Mouse (Mus musculus): ENCODE data around the gene Ankrd23.
A peak's percentile ranks its signal among the peaks of the same experiment; 100 is the strongest.

The Ankrd23 gene

DNA sequence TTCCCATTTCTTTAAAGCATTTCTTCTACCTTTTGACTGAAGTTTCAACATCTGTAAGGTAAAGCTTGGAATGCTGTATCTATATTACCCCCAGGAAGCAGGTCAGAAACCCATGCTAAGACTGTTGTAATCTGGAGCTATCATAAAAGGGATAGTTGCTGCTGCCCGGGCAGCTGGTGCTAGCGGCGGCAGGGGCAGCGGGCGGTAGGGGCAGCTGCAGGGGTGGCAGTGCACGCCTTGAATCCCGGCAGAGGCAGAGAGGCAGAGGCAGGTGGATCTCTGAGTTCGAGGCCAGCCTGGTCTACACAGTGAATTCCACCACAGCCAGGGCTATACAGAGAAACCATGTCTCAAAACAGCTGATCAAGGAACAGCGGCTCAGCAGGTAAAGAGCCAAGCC is 6.2 kb upstream of the Ankrd23 start:
- DNase-seq (ENCODE audit: low read depth) = no peak

DNA sequence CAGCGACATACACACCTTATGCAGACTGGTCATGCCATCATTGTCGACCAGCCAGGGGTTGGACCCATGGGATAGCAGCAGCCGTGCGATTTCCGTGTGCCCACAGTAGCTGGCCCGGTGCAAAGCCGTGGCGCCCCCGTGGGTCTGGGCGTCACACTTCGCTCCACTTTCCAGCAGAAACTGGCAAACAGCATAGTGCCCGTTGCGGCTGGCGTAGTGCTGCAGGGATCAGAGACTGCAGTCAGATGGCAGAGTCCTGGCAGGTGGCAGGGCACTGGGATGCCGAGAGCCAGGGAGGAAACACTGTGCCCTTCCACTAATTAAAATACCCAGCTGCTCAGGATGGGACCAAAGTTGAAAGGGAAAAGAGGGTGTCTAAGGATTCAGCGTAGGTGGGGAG is 5.2 kb upstream of the Ankrd23 start:
- no peak for DNase-seq (ENCODE audit: low read depth)

DNA sequence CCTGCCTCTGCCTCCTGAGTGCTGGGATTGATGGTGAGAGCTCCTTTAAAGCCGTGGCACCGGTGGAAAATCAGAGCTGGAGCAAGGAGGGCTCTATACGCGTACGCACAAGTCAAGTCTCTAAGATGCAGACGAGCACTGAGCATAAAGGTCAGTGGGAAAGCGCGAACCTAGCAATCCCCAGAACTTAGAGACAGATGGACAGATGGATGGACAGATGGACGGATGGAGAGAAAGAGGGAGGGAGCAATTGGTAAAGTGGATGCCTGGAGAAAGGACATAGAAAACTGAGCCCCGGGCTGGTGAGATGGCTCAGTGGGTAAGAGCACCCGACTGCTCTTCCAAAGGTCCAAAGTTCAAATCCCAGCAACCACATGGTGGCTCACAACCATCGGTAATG is 4.1 kb upstream of the Ankrd23 start:
- no peak for DNase-seq (ENCODE audit: low read depth)

DNA sequence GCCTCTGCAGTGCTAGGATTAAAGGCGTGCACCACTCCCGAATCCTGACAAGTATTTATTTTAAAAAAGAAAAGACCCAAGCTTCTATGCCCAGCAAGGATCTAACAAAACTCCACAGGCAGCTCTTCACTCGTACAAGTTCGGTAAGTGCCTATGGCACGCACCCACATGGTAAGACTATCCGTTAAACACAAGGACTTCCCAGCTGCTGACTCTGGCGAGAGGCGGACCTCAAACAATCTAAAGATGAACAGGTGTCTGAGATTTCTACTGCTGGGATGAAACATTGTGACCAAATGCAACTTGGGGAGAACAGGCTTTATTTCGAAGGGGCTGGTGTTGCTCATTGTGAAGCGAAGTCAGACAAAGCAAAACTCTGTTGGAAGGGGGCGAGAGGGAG is 3.4 kb upstream of the Ankrd23 start:
- DNase-seq (ENCODE audit: low read depth) = no peak

DNA sequence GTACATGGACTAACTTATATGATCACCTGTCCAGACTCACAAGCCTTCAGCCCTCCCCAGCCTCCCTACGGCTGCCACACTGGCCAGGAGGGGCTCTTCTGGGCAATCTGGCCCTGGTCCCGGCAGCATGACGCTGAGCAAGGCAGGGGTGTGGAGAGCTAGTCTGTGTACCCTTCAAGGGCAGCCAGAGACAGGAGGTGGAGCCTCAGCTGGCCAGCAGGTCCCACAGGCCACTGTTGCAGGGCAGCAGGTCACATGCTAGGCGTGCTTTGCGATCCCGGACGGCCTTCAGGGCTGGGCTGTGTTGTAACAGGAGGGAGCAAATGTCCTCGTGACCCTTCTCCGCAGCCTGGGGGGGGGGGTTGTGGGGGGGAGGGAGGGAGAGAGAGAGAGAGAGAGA is 2.5 kb upstream of the Ankrd23 start, which contains the start of gene Gm42417:
Gene Gm42417, minus strand, starts transcription at position 244 of the 400 bp plus-strand sequence.
- no peak for DNase-seq (ENCODE audit: low read depth)

DNA sequence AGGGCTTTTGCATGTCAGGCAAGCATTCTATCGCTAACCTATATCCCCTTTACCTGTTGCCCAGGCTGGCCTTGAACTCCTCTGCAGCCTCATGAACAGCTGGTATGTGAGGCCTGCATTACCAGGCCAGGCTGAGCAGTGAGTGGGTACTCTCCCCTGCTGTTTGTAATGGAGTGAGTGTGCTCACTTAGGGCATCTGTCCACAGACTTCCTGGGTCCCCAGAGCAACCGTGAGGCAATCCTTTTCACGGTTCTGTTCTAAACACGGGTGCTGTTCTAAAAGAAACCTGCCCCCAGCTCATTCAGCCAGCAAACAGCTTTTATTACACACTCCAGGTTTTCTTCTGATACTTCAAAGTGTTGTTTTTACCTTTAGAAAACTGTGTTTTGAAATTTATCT is 2.0 kb upstream of the Ankrd23 start:
- DNase-seq (ENCODE audit: low read depth) = no peak

DNA sequence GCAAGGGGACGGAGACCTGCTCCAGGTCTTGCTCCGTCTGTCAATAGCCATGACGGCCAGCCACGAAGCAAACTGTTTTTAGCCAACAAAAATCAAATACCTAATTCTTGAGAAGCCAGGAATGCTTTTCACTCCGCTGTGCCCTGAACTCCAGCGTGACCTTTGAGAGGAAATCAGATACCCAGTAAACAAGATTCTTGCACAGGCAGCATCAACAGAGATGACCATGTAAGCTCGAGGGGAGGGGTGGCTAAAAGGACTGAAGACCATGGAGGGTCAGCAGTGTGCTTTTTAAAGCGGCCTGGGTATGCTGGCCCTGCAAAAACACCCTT is 320 bp downstream of the Ankrd23 start:
- DNase-seq (ENCODE audit: low read depth) = no peak

DNA sequence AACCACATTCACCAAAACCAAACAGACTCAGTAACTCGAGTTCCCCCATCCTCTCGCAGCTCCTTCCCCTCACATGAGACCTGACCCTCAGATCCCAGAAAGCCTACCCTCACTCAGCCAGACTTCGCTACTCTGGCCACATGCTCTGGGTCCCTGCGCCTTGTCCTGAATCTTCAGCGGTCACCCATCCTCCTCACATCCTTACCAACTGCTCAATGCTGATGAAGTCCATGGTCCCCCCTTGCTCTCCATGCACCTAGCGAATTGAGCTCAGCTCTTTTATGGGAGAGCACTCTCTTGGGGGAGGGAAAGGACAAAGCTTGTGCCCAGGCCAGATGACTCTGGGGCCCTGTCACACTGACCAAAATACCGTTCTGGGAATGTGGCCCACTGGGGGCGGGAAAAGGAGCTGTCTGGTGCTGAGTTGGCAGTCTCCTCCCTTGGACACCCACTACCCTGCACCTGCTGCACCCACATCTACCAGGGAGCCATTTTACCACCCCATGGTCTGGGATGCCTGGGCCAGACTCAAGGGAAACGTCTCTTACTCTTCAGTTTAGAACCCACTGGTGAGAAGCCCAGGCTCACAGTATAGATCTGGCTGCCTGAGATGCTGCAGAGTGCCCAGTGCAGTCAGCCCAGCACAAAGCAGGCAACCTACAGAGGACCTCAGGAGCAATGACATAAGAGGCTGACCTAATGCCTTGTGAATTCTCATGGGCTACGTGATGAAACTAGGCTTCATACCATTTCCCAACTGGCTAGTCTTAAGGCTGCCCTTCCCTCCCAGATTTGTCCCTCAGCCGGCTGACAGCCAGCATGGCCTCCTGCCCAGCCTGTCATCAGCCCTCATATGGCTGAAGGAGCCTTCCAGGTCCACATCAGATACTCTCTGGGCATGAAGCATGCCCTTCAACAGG is 946 bp downstream of the Ankrd23 start:
- DNase-seq (ENCODE audit: low read depth) = peak; percentile 48

DNA sequence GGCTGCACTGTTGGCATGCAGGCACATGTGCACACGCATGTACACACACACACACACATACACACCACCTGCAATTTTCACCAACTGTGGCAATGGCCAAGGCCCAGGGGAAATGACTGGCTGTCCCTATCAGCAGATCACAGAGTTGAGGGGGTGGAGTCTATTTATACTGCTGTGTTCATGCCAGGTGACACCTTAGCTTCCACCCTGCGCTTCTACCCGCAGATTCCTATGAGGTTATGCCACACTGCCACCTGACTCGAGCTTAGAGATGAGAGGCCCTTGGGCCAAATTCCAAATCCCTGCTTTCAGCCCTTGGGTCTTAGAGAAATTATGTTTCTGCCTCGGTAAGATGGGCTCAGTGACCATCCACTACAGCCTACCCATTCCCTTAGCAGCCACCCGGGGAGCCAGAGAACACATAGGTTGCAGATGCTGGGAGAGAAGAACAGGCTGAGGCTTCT is 2.1 kb downstream of the Ankrd23 start:
- no peak for DNase-seq (ENCODE audit: low read depth)

DNA sequence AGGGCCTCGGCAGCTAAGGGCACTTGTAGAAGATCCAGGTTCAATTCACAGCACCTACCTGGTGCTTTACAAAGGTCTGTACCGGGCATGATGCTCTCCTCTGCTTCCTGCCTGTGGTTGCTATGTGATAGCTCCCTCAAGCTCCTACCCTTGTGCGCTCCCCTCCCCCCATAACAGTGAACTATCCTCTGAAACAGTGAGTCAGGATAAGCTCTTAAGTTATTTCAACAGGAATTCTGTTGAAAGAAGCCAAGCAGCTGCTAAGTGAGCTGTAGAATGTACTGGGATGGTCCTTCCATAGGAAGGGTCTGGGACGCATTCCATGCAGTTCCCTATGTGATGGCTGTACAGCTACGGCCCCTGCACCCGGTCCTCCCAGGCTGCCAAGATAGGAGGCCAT is 3.1 kb downstream of the Ankrd23 start:
- peak; percentile 50 for DNase-seq (ENCODE audit: low read depth)

DNA sequence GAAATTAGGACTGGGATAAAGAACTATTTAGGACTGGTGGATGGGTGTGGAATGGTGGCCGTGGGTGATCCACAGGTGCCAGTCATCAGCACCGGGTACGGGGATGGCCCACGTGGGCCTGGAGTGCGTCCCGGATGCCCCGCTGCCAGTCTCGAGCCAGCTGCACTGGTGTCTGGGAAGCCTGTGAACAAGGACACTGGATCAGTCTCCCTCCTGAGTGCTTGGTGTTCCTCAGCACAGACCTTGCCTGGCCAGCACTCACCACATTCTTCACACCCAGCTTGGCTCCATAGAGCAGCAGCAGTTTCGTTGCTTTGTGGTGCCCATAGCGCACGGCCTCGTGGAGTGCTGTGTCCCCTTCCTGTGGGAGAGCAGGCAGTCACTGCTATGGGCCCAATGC is 5.2 kb downstream of the Ankrd23 start:
- DNase-seq (ENCODE audit: low read depth) = no peak

DNA sequence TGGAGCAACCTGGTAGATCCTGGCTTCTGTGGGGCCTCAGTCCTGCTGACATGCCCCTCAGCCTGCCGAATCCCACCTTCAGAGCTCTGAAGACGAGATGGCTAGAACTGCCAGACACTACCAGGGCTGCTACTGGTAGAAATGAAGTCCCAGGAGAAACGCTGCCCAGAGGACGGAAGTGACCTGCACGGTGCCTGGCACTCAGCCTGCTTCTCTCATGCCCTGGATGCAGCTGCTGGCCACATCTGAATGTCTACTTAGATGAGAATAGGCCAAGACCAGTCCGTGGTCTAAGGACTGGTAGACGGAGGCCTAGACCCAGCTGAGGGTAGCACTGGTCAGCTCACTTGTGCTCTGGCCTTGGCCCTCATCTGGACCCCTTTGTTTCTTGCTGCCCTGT is 5.7 kb downstream of the Ankrd23 start:
- DNase-seq (ENCODE audit: low read depth) = no peak

DNA sequence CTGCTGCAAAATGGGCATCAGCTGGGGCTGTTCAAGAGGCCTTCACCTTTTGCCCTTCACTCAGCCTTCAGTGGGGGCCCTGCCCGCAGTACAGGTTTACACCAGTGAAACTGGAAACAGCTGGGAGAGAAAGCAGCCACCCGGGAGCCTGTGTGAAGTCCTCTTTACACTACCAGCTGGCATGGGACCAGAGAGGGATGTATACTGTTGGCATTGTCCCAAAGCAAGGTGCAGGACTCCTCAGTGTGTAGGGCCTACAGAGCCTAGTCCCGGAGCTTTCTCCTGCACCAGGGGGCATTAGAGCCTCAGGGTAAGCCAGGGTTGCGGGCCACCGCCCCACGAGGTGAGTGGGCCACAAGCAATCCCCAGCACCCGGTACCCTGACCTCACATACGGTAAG is 6.2 kb downstream of the Ankrd23 start:
- DNase-seq (ENCODE audit: low read depth) = peak; percentile 29

DNA sequence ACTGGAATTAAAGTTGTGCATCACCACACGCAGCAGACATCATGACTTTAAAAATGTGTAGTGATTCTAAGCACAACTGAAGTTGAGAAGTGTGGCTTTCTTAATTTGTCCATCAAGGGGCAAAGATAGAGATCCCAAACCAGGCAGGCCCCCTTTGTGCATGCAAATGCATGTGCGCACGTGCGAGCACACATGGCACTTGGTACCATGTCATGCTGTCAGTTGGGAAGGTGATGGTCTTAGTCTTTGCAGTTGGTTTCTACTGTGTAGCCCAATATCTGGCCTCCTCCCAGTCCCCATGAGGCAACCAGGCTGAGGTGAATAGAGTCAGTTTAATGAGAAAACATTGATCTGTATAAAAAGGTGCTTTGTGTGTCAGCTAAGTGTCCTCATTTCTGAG is 6.8 kb downstream of the Ankrd23 start:
- DNase-seq (ENCODE audit: low read depth) = no peak

DNA sequence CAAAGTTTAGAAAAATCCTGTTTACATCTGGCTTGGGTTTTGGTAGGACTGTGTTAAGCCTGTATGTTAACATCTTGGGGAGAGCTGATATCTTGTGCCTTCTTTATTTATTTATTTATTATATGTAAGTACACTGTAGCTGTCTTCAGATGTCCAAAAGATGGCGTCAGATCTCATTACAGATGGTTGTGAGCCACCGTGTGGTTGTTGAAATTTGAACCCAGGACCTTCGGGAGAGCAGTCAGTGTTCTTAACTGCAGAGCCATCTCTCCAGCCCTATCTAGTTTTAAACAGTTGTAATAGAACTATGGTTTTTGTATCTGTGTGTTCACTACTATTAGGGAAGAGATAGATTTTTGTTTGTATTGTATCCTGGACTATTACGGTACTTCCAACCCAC is 7.4 kb downstream of the Ankrd23 start:
- no peak for DNase-seq (ENCODE audit: low read depth)

DNA sequence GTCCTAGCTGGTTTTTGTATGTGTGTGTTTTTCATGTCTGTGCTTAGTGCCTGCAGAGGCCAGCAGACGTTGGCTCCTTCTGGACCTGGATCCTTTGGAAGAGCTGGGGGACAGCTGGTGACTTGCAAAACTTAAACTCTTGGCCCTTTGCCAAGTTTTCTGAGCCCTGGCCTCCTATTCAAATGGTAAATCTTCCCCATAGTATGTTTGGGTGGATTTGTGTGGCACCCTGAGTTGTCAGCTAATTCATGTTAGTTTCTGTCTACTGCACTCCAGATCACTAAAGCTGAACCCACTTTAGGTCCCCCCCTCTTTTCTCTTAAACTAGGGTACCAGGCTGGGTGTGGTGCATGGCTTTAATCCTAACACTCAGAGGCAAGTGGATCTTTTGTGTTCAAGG is 8.3 kb downstream of the Ankrd23 start:
- DNase-seq (ENCODE audit: low read depth) = no peak

DNA sequence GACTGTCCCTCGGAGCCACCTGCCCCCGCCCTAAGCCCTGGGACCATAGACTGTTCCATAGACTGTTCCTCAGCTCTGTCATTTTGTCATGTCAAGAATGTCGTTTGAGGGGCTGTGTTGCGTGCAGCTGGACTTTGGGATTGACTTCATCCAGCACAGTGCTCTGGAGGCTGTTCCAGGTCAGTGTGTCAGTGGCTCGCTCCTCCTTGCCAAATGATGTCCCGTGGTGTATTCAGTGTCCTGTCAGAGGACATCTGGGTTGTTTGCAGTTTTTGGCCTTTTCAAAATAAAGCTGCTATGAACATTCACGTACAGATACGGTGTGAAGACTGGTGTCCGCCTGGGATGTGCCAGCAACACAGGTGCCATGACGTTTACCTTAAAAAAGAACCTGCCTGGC is 9.8 kb downstream of the Ankrd23 start:
- DNase-seq (ENCODE audit: low read depth) = no peak

DNA sequence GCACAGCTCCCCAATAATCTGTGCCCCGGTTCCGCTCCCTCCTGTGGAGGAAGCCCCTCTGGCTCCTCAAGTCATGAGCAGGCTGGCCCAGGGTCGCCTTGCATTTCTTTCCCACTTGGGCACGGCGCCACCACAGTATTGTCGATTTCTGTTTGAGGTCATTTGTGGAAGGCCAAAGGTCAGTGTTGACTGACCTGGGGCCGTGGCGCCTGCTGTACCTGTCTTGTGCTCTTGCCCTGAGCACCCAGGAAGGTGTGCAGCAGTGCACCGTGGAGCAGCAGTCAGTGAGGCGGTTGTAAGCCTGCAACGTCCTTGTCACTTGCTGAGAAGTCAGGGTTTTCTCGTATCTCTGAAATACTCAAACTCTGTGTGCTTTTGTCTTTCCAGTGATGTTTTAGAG is 10.9 kb downstream of the Ankrd23 start:
- DNase-seq (ENCODE audit: low read depth) = no peak

DNA sequence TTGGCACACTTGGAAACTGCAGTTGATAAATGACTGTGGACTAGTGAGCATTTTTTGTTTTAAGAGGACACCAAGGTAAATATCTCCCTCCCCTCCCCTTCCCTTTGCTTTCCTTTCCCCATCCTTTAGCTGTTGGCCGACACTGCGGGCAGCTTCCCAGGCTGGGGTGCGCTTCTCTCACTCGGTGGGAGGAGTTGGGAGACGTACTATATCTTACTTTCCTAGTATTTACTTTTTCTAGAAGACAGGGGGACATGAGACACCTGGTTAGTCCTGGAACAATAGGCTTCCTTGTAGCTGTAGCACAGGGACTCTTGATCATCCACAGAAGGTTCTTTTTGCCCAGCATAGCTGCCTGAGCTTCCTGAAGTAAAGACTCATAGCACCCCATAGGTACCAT is 12.6 kb downstream of the Ankrd23 start:
- no peak for DNase-seq (ENCODE audit: low read depth)

DNA sequence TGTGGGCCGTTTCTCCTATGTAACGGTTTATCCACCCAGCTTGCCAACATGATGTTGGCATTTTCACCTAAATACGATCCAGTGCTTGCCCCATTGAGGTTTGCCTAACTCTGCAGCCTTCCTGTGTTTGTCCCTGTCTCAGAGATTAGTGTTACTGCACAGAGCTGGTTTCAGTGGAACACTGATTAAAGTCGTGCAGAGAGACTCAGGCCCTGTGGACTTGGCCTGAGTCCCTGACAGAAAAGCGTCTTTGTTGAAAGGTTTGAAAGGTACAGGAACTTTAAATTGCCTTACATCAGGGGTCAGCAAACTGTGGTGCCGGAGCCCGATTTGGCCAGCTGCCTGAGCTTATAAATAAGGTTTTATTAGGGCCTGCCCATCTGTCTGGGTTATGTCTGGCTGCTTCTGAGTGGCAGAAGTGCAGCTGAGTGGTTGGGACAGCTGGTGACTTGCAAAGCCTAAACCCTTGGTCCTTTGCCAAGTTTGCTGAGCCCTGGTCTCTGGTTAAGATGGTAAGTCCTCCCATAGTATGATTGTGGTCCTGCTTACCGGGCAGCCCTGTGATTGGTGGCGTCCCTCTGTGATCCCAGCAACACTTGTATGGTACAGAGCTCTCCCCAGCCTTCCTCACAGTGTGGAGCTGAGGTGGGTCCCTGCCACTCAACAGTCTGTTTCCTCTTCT is 13.2 kb downstream of the Ankrd23 start:
- DNase-seq (ENCODE audit: low read depth) = no peak

DNA sequence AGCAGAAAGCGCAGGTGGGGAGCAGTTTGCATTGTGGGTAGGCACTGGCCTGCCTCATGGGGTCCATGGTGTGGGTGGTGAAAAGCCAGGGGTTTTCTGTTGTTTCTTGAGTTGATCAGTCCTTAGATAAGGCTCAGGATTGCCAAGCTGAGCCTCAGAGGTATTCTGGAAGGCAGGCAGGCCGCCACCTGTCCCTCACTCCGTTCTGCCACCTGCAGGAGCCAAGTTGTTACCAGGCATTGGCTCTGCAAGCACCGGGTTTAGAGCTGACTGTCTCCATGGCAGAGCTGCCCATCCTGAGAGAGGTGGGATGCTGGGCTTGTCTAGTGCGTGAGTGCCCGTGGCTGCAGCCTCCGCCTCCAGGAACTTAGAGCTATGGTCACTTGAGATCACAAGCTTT is 14.5 kb downstream of the Ankrd23 start:
- no peak for DNase-seq (ENCODE audit: low read depth)

DNA sequence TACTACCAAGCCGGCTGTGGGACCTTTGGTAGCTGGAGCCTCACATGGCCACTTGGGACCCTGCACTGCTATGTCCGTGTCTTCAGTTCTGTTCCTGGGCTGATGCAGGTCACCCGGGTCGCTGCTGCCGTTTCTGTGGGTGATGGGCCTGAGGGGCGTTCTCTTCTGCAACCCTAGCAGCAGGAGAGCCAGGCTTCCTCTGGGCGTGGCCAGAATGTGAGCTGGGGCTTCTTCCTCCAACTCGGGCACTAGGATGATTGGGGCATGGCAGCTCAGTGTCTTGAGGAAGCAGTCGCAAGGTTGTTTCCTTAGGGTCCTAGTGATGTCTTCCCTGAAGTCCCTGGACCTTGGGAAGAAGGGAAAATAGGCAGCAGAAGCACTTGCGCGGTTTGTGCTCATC is 17.1 kb downstream of the Ankrd23 start:
- no peak for DNase-seq (ENCODE audit: low read depth)

DNA sequence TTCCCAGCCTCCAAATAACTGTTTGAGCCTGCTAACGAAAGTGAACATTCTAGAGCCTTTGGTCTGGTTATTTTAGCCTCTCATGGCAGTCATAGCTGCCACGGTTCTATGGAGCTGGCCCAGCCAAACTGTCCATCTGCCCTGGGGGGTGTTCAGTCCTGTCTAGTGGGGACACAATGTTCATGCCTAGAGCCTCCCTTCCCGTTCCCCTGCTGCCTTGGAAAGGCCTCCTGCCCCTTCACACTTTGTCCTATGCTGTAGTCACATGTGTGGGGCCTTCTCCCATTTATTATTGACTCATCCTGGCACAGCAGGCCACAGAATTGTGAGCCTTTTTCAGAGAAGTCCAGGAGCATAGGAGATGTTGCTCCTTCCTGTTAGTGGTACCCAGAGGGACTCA is 18.4 kb downstream of the Ankrd23 start:
- no peak for DNase-seq (ENCODE audit: low read depth)

DNA sequence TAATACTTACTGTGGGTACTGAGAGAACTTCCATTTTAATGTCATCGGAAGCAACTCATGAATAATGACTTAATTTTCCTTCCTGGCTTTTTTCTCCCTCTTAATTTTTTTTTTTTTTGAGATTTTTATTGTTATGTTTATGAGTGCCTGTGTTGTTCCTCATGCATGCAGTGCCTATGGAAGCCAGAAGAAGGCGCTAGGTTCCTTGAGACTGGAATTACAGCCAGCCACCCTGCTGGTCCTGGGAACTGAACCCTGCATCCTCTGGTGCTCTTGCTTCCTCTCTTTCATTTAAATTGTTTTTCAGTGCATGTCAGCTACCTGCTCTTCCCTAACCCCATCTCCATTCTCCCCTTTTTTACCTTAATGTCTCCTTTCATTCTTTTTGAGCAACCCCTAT is 23.0 kb downstream of the Ankrd23 start:
- DNase-seq (ENCODE audit: low read depth) = peak; percentile 58
